8 mouse cellular contexts compared by ENCODE assay signal in genomic region chr1:79762282-79763250, GRCm38 (mm10). TPM values are rescaled to one million over a fixed set of nuclear protein-coding genes. Genes with fewer than 3 reads are reported as not detected.
DNase-seq lines count a peak whose midpoint lies in the region; ATAC-seq and TF ChIP-seq lines count a peak whose summit lies in the region.

No protein-coding gene starts in this region.

- peak overlapping the region; percentile 88 for H3K4me2 ChIP-seq in lung, embryonic 14.5 days
- H3K4me2 ChIP-seq in hindbrain, embryonic 11.5 days (replicated peaks; ENCODE audit: low read depth, low read length): peak overlapping the region; percentile 66

- no peak for DNase-seq in lung, embryonic 14.5 days
- no peak for DNase-seq in lung, postnatal 36 days
- DNase-seq in c-Kit-positive CD71-positive TER-119-positive erythroid progenitor cells, embryonic 14.5 days (ENCODE audit: low spot score): peak; percentile 44
- peak; percentile 18 for DNase-seq in hindbrain, embryonic 11.5 days (ENCODE audit: low spot score)
- DNase-seq in urinary bladder, postnatal 10 days (ENCODE audit: low spot score): no peak
- no peak for DNase-seq in gastrocnemius, postnatal 10 days
- DNase-seq in adrenal gland, postnatal 14 days: no peak

- no peak overlapping the region for H3K9ac ChIP-seq in lung, embryonic 14.5 days
- no peak overlapping the region for H3K9ac ChIP-seq in hindbrain, embryonic 11.5 days (ENCODE audit: low read depth, low read length)

- no peaks in the 10 kb centered on the region for H3K27me3 ChIP-seq in lung, embryonic 14.5 days (ENCODE audit: insufficient read depth, low read length)
- no peaks in the 10 kb centered on the region for H3K27me3 ChIP-seq in hindbrain, embryonic 11.5 days (ENCODE audit: control insufficient read depth, insufficient read depth, low read length)

- no peaks in the 10 kb centered on the region for H3K9me3 ChIP-seq in lung, embryonic 14.5 days (ENCODE audit: low read depth, low read length)
- no peaks in the 10 kb centered on the region for H3K9me3 ChIP-seq in hindbrain, embryonic 11.5 days (ENCODE audit: control insufficient read depth, low read length)

- no peaks in the 10 kb centered on the region for H3K36me3 ChIP-seq in lung, embryonic 14.5 days (ENCODE audit: insufficient read depth)
- H3K36me3 ChIP-seq in hindbrain, embryonic 11.5 days (ENCODE audit: control insufficient read depth, insufficient read depth, low read length): no peaks in the 10 kb centered on the region

- peak overlapping the region; percentile 90; the same call in 1 of the 2 replicates for H3K4me3 ChIP-seq in lung, embryonic 14.5 days (ENCODE audit: low read depth, low read length)
- H3K4me3 ChIP-seq in hindbrain, embryonic 11.5 days (ENCODE audit: low read depth, low read length): peak overlapping the region; percentile 83

- no peak for ATAC-seq in lung, embryonic 14.5 days (ENCODE audit: insufficient read depth)
- no peak for ATAC-seq in hindbrain, embryonic 11.5 days (ENCODE audit: low FRiP score)
- peak; percentile 48 for ATAC-seq in megakaryocyte progenitor cell, adult 5-6 weeks (replicated peaks; ENCODE audit: poor library complexity)

- 44% methylated on average over 16 of the region's 16 CpGs for WGBS in lung, embryonic 14.5 days
- 66% methylated on average over 16 of the region's 16 CpGs for WGBS in hindbrain, embryonic 11.5 days

- no peak overlapping the region for H3K27ac ChIP-seq in lung, embryonic 14.5 days (ENCODE audit: low read depth)
- no peak overlapping the region for H3K27ac ChIP-seq in hindbrain, embryonic 11.5 days (ENCODE audit: low read depth, low read length)

- 0 out of 2 replicates have a peak, but pooled peaks cover 4% of the 10 kb centered on the region for H3K4me1 ChIP-seq in lung, embryonic 14.5 days (ENCODE audit: insufficient read depth)
- H3K4me1 ChIP-seq in hindbrain, embryonic 11.5 days (replicated peaks; ENCODE audit: control insufficient read depth, insufficient read depth, low read length): peaks cover 3% of the 10 kb centered on the region; the same call in 1 of the 2 replicates

- no peak for TF ChIP-seq CTCF in lung, embryonic 14.5 days (IDR thresholded peaks at IDR 0.05; ENCODE audit: low read depth)

RNA-seq across cellular contexts. Expression of gene Mrpl44, which starts 13.3 kb away (rescaled TPM):
- polyA plus RNA-seq in lung, embryonic 14.5 days (2014; fragmentation: Nextera tagmentation; extraction: Ambion mirVana): 50.4 and 52.8 TPM in 2 replicates
- polyA plus RNA-seq in hindbrain, embryonic 11.5 days (2014; fragmentation: Nextera tagmentation; extraction: Ambion mirVana): 53.0 and 53.1 TPM in 2 replicates
- 50.8 and 55.8 TPM in 2 replicates for total RNA-seq in megakaryocyte progenitor cell, adult 5-6 weeks (2015)
- total RNA-seq in megakaryocyte progenitor cell, adult 5-6 weeks (2017): 57.3 and 68.7 TPM in 2 replicates
- 10 to 100 TPM; 35.7 to 39.1 TPM for total RNA-seq in gastrocnemius, postnatal 10 days (2021)
- 48.7 and 51.3 TPM in 2 replicates for total RNA-seq in adrenal gland, postnatal 14 days (2021)

RNA-seq across cellular contexts. Expression of gene Wdfy1, which starts 13.4 kb away (rescaled TPM):
- polyA plus RNA-seq in lung, embryonic 14.5 days (2014; fragmentation: Nextera tagmentation; extraction: Ambion mirVana): 39.9 and 40.2 TPM in 2 replicates
- 52.1 and 52.6 TPM in 2 replicates for polyA plus RNA-seq in hindbrain, embryonic 11.5 days (2014; fragmentation: Nextera tagmentation; extraction: Ambion mirVana)
- total RNA-seq in megakaryocyte progenitor cell, adult 5-6 weeks (2015): 24.9 and 25.8 TPM in 2 replicates
- total RNA-seq in megakaryocyte progenitor cell, adult 5-6 weeks (2017): 11.6 and 16.1 TPM in 2 replicates
- total RNA-seq in gastrocnemius, postnatal 10 days (2021): 10 to 100 TPM; 16.6 to 18.7 TPM
- total RNA-seq in adrenal gland, postnatal 14 days (2021): 36.5 and 41.0 TPM in 2 replicates

Comparison
In these comparisons a context has a peak if more than half of its experiments do, and no peak if none do; other contexts are left out.
1. DNase-seq: peak in c-Kit-positive CD71-positive TER-119-positive erythroid progenitor cells, embryonic 14.5 days (single experiment) and hindbrain, embryonic 11.5 days (single experiment); none in lung, embryonic 14.5 days (single experiment), lung, postnatal 36 days (single experiment), urinary bladder, postnatal 10 days (single experiment), gastrocnemius, postnatal 10 days (single experiment) and adrenal gland, postnatal 14 days (single experiment).